Mouse (Mus musculus): ENCODE data around the gene Inpp5a.

GRCm38 (mm10) chr7:139585183-139585821, 196.4 kb downstream of the Inpp5a start:
- TF ChIP-seq CTCF (IDR thresholded peaks at IDR 0.05; ENCODE audit: low read depth) (0 out of 2 replicates have a peak, but pooled peaks have one; percentile 20), EP300 (optimal IDR thresholded peaks at IDR 0.05) (no peak)
